Comparison of ENCODE assay signal across 21 mouse cellular contexts in the genomic region with DNA sequence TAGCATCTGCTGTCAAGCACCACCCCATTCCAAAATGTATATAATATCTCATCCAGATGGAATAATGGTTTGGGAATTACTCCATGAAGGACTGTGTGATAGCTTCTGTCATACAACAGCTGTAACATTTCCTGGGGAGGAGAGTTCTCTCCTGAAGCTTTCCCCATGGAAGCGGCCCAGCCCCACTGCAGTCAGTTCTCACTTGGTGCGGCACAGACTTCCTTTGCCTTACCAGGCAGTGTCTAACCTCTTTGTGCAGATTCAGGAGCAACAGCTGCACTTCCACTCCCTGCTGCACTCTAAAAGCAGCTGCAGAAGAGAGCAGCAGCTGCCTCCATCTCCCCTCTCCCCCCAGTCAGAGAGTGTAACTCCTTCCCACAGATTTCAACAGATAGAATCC.
DNase-seq lines count a peak whose midpoint lies in the region; ATAC-seq lines count a peak whose summit lies in the region.
"Had no signal": no experiment of that assay in that cellular context is flagged by ENCODE, and none has a peak within 500 bp of the region (broad histone marks: within the 10 kb centered on the region; RNA-seq: fewer than 3 reads in every experiment).

No protein-coding gene starts in this region.

- H3K4me3 ChIP-seq in forebrain, embryonic 14.5 days (ENCODE audit: low read depth, low read length), result no peak overlapping the region
- H3K4me3 ChIP-seq in forebrain, embryonic 11.5 days (ENCODE audit: low read depth, low read length), result no peak overlapping the region
- H3K4me3 ChIP-seq in limb, embryonic 12.5 days (replicated peaks), result no peak overlapping the region
- H3K4me3 ChIP-seq in limb, embryonic 10.5 days, result no peak overlapping the region
- no peak overlapping the region for H3K4me3 ChIP-seq in embryonic facial prominence, embryonic 14.5 days (ENCODE audit: low read depth, low read length)
- H3K4me3 ChIP-seq in limb, embryonic 15.5 days, result no peak overlapping the region
- H3K4me3 ChIP-seq: heart, embryonic 13.5 days; hindbrain, embryonic 15.5 days; neural tube, embryonic 12.5 days had no signal

- peak; percentile 58 for ATAC-seq in forebrain, embryonic 14.5 days
- no peak for ATAC-seq in forebrain, embryonic 11.5 days (replicated peaks; ENCODE audit: low FRiP score)
- peak; percentile 26; the same call in 1 of the 2 replicates for ATAC-seq in limb, embryonic 12.5 days (ENCODE audit: insufficient number of reproducible peaks, insufficient read depth, low FRiP score, low TSS enrichment, low read depth)
- peak; percentile 86 for ATAC-seq in embryonic facial prominence, embryonic 14.5 days (ENCODE audit: low read depth)
- ATAC-seq in limb, embryonic 15.5 days (ENCODE audit: insufficient number of reproducible peaks, low FRiP score, low TSS enrichment, low read depth), result 0 out of 2 replicates have a peak, but pooled peaks have one; percentile 63

- H3K27ac ChIP-seq in forebrain, embryonic 14.5 days (ENCODE audit: low read depth, low read length), result no peak overlapping the region
- H3K27ac ChIP-seq in forebrain, embryonic 11.5 days (ENCODE audit: low read depth, low read length), result no peak overlapping the region
- no peak overlapping the region for H3K27ac ChIP-seq in limb, embryonic 12.5 days
- H3K27ac ChIP-seq in limb, embryonic 10.5 days, result no peak overlapping the region
- H3K27ac ChIP-seq in embryonic facial prominence, embryonic 14.5 days (replicated peaks; ENCODE audit: low read depth, low read length), result no peak overlapping the region
- no peak overlapping the region for H3K27ac ChIP-seq in limb, embryonic 15.5 days
- H3K27ac ChIP-seq: heart, embryonic 13.5 days; hindbrain, embryonic 15.5 days; kidney, postnatal 0 days; neural tube, embryonic 12.5 days had no signal

- H3K4me1 ChIP-seq in forebrain, embryonic 14.5 days (ENCODE audit: control insufficient read depth, insufficient read depth, low read length), result no peaks in the 10 kb centered on the region
- H3K4me1 ChIP-seq in forebrain, embryonic 11.5 days (replicated peaks; ENCODE audit: control insufficient read depth, insufficient read depth, low read length), result no peaks in the 10 kb centered on the region
- no peaks in the 10 kb centered on the region for H3K4me1 ChIP-seq in limb, embryonic 12.5 days (replicated peaks)
- no peaks in the 10 kb centered on the region for H3K4me1 ChIP-seq in limb, embryonic 10.5 days
- no peaks in the 10 kb centered on the region for H3K4me1 ChIP-seq in embryonic facial prominence, embryonic 14.5 days (ENCODE audit: control insufficient read depth, insufficient read depth, low read length)
- no peaks in the 10 kb centered on the region for H3K4me1 ChIP-seq in limb, embryonic 15.5 days
- H3K4me1 ChIP-seq: heart, embryonic 13.5 days; hindbrain, embryonic 15.5 days; neural tube, embryonic 12.5 days had no signal

- no peaks in the 10 kb centered on the region for H3K36me3 ChIP-seq in forebrain, embryonic 14.5 days (ENCODE audit: control insufficient read depth, insufficient read depth, low read length)
- H3K36me3 ChIP-seq in forebrain, embryonic 11.5 days (ENCODE audit: control insufficient read depth, insufficient read depth, low read length), result no peaks in the 10 kb centered on the region
- no peaks in the 10 kb centered on the region for H3K36me3 ChIP-seq in limb, embryonic 12.5 days
- H3K36me3 ChIP-seq in limb, embryonic 10.5 days, result no peaks in the 10 kb centered on the region
- no peaks in the 10 kb centered on the region for H3K36me3 ChIP-seq in embryonic facial prominence, embryonic 14.5 days (ENCODE audit: control insufficient read depth, insufficient read depth, low read length)
- no peaks in the 10 kb centered on the region for H3K36me3 ChIP-seq in limb, embryonic 15.5 days
- H3K36me3 ChIP-seq: heart, embryonic 13.5 days; hindbrain, embryonic 15.5 days; neural tube, embryonic 12.5 days had no signal

- peak; percentile 13 for DNase-seq in forebrain, embryonic 14.5 days (ENCODE audit: low spot score)
- DNase-seq in forebrain, embryonic 11.5 days (ENCODE audit: low spot score), result no peak
- no peak for DNase-seq in limb, embryonic 10.5 days (ENCODE audit: low spot score)
- peak; percentile 64 for DNase-seq in embryonic facial prominence, embryonic 14.5 days (ENCODE audit: low spot score)
- DNase-seq in gastrocnemius, postnatal 25 days, result no peak
- DNase-seq: adrenal gland, adult 2 months; cerebellum, adult 11-12 months; cerebellum, postnatal 36 days; heart, postnatal 36 days; layer of hippocampus, adult 9-11 months; liver; lung, adult 2 months; right cerebral cortex, postnatal 14 days; thymus, postnatal 36 days had no signal

- H3K27me3 ChIP-seq in forebrain, embryonic 14.5 days (replicated peaks; ENCODE audit: control insufficient read depth, insufficient read depth, low read length), result no peaks in the 10 kb centered on the region
- H3K27me3 ChIP-seq in forebrain, embryonic 11.5 days (ENCODE audit: control insufficient read depth, insufficient read depth, low read length), result no peaks in the 10 kb centered on the region
- no peaks in the 10 kb centered on the region for H3K27me3 ChIP-seq in limb, embryonic 12.5 days
- no peaks in the 10 kb centered on the region for H3K27me3 ChIP-seq in limb, embryonic 10.5 days (ENCODE audit: low read depth, poor library complexity, severe bottlenecking)
- no peaks in the 10 kb centered on the region for H3K27me3 ChIP-seq in embryonic facial prominence, embryonic 14.5 days (replicated peaks; ENCODE audit: control insufficient read depth, insufficient read depth, low read length)
- H3K27me3 ChIP-seq in limb, embryonic 15.5 days, result no peaks in the 10 kb centered on the region
- H3K27me3 ChIP-seq: CH12.LX; heart, embryonic 13.5 days; hindbrain, embryonic 15.5 days; neural tube, embryonic 12.5 days had no signal

- H3K9me3 ChIP-seq in forebrain, embryonic 14.5 days (replicated peaks; ENCODE audit: control insufficient read depth, low read length), result no peaks in the 10 kb centered on the region
- H3K9me3 ChIP-seq in forebrain, embryonic 11.5 days (ENCODE audit: control insufficient read depth, low read length), result no peaks in the 10 kb centered on the region
- H3K9me3 ChIP-seq in limb, embryonic 12.5 days, result no peaks in the 10 kb centered on the region
- no peaks in the 10 kb centered on the region for H3K9me3 ChIP-seq in limb, embryonic 10.5 days (replicated peaks)
- H3K9me3 ChIP-seq in embryonic facial prominence, embryonic 14.5 days (ENCODE audit: control insufficient read depth, low read length), result no peaks in the 10 kb centered on the region
- no peaks in the 10 kb centered on the region for H3K9me3 ChIP-seq in limb, embryonic 15.5 days
- H3K9me3 ChIP-seq: heart, embryonic 13.5 days; hindbrain, embryonic 15.5 days; neural tube, embryonic 12.5 days had no signal

- no peak overlapping the region for H3K4me2 ChIP-seq in forebrain, embryonic 14.5 days (ENCODE audit: low read length)
- no peak overlapping the region for H3K4me2 ChIP-seq in forebrain, embryonic 11.5 days (ENCODE audit: low read depth, low read length, severe bottlenecking)
- no peak overlapping the region for H3K4me2 ChIP-seq in limb, embryonic 12.5 days
- no peak overlapping the region for H3K4me2 ChIP-seq in embryonic facial prominence, embryonic 14.5 days (ENCODE audit: low read depth, low read length)
- H3K4me2 ChIP-seq in limb, embryonic 15.5 days, result no peak overlapping the region
- H3K4me2 ChIP-seq: heart, embryonic 13.5 days; hindbrain, embryonic 15.5 days; neural tube, embryonic 12.5 days had no signal

- whole genome bisulfite sequencing in forebrain, embryonic 14.5 days, result 78% methylated on average over 2 of the region's 2 CpGs
- 84% methylated on average over 2 of the region's 2 CpGs for WGBS in forebrain, embryonic 11.5 days
- 77% methylated on average over 2 of the region's 2 CpGs for WGBS in limb, embryonic 12.5 days
- 83% methylated on average over 2 of the region's 2 CpGs for WGBS in limb, embryonic 10.5 days
- WGBS in embryonic facial prominence, embryonic 14.5 days, result 67% methylated on average over 2 of the region's 2 CpGs
- 83% methylated on average over 2 of the region's 2 CpGs for WGBS in limb, embryonic 15.5 days

- H3K9ac ChIP-seq in forebrain, embryonic 14.5 days (ENCODE audit: low read length), result no peak overlapping the region
- no peak overlapping the region for H3K9ac ChIP-seq in forebrain, embryonic 11.5 days (ENCODE audit: low read length)
- no peak overlapping the region for H3K9ac ChIP-seq in limb, embryonic 12.5 days (replicated peaks)
- no peak overlapping the region for H3K9ac ChIP-seq in embryonic facial prominence, embryonic 14.5 days (ENCODE audit: low read depth, low read length)
- H3K9ac ChIP-seq in limb, embryonic 15.5 days, result no peak overlapping the region
- H3K9ac ChIP-seq: heart, embryonic 13.5 days; hindbrain, embryonic 15.5 days; neural tube, embryonic 12.5 days had no signal

Comparison
In these comparisons a context has a peak if more than half of its experiments do, and no peak if none do; other contexts are left out.
1. DNase-seq: peak in forebrain, embryonic 14.5 days (single experiment) and embryonic facial prominence, embryonic 14.5 days (single experiment); none in forebrain, embryonic 11.5 days (single experiment), limb, embryonic 10.5 days (single experiment) and gastrocnemius, postnatal 25 days (single experiment).